Mouse (Mus musculus): Measurements from ENCODE around the gene Gm42906.

Gm42906 gene

DNA sequence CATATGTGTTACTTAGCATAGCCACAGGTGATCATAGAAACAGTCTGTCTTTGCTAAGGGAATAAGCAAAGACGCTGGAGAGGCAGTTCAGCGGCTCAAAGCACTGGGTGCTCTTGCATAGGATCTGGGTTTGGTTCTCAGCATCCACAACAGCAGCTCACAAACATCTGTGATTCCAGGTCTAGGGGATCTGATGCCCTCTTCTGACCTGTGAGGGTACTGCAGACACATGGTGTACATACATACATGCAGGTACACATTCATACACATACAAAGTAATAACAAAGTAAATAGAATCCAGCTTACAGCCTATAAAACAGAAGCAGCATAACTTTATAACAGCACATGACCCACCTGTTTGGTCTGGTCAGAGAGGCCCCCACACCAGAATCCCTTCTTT lies 366.0 kb downstream of the Gm42906 start:
- no peak for DNase-seq (ENCODE audit: low spot score)

GRCm38 (mm10) chr5:151060476-151060875 lies 367.5 kb downstream of the Gm42906 start:
- no peak for DNase-seq (ENCODE audit: low spot score)

- no peak for DNase-seq (ENCODE audit: low spot score)
These were observed 368.2 kb downstream of the Gm42906 start for GRCm38 (mm10) chr5:151059772-151060171.

GRCm38 (mm10) chr5:151059352-151059751 lies 368.6 kb downstream of the Gm42906 start:
- no peak for DNase-seq (ENCODE audit: low spot score)

DNA sequence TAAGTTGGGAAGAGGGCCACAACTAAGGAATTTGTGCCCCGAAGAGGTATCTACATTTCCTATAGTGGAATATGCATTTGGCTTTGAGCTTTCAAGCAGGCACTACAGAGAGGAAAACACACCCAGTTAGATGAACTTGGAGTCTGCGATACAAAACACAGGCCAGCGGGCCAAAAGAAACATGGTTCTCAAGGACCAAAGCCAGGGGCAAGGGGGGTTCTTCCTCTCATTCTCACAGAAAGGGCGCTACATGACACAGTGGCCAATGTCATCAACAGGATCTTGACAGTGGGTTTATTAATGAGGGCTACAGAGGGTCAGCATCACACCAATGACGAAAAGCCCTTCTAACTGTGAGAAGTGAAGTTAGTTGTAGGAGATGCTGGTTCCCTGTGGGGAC lies 370.2 kb downstream of the Gm42906 start:
- DNase-seq (ENCODE audit: low spot score): no peak

GRCm38 (mm10) chr5:151056920-151057294 lies 371.1 kb downstream of the Gm42906 start:
- no peak for DNase-seq (ENCODE audit: low spot score)

DNA sequence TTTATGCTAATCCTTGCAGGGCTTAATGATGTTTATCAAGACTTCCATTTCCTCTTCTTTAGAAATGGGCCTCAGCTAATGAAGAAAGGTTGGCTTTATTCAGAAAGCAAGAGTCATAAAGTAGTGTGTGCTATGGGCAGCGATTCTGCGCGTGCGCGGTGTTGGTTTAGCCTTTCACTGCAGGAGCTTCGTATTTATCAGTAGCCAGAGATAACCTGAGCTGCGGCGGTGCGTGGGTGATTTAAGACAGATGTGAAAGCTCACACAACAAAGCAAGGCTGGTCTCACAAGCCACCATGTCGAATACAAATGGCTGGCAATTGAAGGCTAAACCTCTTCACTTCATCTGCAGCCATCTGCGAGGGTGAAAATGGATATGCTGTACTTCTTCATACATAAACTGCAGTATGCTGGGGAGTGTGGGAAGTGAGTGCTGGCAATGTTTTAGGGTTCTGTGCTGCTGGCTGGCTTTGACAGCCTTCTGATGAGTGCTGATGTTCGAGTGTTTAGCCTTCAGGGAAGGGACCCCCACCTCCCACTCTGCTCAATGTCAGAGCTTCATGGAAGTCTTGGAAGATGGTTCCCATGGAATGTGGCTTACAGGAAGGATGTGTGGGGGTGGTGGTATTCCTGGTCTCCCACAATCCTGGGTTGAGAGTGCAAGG lies 371.6 kb downstream of the Gm42906 start:
- no peak for DNase-seq (ENCODE audit: low spot score)

GRCm38 (mm10) chr5:151055426-151056090 lies 372.4 kb downstream of the Gm42906 start:
- DNase-seq (ENCODE audit: low spot score): no peak

GRCm38 (mm10) chr5:151054743-151055114 lies 373.2 kb downstream of the Gm42906 start:
- no peak for DNase-seq (ENCODE audit: low spot score)

GRCm38 (mm10) chr5:151054100-151054742 lies 373.7 kb downstream of the Gm42906 start:
- peak; percentile 27 for DNase-seq (ENCODE audit: low spot score)

DNA sequence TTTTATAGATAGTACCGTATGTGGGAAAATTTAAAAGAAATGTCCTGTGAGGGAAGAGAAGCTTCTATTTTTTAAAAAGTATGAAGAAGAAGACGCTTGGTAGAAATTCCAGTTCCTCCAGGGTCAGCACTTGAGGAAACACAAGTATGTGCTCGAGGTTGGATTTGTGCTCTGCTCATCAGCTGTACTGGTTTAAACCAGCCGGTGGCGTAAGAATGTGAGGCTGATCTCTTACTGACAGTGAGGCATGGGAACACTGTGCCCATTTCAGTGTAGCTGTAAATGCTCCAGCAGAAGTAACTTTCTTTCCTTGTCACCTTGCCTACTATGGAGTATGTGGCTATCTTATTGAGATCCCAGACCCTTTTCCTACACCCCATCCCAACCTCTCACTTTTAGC lies 374.8 kb downstream of the Gm42906 start:
- DNase-seq (ENCODE audit: low spot score): no peak

DNA sequence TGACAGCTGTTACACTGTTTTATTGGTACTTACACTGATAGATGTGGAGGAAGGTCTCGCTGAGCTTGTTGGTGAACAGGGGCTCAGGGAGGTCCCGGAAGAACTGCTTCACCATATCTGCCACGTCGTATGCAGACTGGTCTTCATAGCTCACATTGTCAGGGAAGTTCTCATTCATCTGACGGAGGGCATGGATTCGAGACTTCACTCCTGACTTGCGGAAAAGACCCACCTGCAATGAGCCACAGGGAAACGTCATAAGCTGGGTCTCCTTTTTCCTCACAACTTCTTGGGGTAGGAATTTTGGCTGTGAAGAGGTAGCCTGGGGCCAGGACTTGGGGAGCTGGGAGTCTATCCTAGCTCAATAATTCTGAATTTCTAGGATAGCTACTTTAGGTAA lies 375.6 kb downstream of the Gm42906 start:
- DNase-seq (ENCODE audit: low spot score): no peak

GRCm38 (mm10) chr5:151047488-151047887 lies 380.5 kb downstream of the Gm42906 start:
- DNase-seq (ENCODE audit: low spot score): no peak

GRCm38 (mm10) chr5:151046917-151047316 lies 381.0 kb downstream of the Gm42906 start:
- DNase-seq (ENCODE audit: low spot score): no peak

GRCm38 (mm10) chr5:151046131-151046530 lies 381.8 kb downstream of the Gm42906 start:
- no peak for DNase-seq (ENCODE audit: low spot score)

DNA sequence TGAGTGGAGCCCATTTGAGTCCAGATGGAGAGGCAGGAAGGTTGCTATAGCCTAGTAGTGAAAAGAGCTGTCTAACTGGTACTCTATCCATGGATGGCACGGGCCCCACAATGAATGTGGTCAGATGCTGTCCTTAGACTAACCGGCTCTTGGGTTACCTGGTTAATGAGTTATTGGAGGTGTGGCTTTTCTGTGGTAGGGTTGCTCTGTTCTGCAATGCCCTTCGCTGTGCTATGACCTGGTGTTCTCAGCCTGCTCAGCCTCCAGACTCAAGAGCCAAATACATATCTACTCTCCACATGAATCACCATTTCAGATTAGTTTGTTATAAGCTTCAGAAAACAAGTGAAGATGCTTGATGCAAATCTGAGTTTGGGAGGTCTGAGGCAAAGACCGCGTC lies 385.1 kb downstream of the Gm42906 start:
- DNase-seq (ENCODE audit: low spot score): no peak

- no peak for DNase-seq (ENCODE audit: low spot score)
These were observed 390.1 kb downstream of the Gm42906 start for GRCm38 (mm10) chr5:151037871-151038270.

GRCm38 (mm10) chr5:151034715-151035512 lies 393.0 kb downstream of the Gm42906 start:
- DNase-seq (ENCODE audit: low spot score): no peak

DNA sequence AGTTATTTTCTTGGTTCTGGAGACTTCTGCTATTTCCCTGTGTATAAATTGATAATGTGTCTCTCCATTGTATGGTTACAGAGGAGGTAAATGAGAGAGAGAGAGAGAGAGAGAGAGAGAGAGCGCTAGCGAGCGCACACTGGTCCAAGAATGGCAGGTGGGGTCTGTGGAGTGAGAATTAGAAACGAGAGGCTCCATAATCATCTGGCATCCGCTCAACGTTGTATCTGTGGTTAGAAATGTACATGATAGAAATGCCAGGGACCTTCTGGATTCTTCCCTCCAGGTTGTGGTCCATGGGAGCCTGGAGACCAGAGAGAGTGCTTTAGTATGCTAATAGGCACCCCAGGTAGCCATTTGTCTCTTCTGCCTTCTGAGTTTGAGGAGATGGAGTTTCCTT lies 399.1 kb downstream of the Gm42906 start:
- no peak for DNase-seq (ENCODE audit: low spot score)

DNA sequence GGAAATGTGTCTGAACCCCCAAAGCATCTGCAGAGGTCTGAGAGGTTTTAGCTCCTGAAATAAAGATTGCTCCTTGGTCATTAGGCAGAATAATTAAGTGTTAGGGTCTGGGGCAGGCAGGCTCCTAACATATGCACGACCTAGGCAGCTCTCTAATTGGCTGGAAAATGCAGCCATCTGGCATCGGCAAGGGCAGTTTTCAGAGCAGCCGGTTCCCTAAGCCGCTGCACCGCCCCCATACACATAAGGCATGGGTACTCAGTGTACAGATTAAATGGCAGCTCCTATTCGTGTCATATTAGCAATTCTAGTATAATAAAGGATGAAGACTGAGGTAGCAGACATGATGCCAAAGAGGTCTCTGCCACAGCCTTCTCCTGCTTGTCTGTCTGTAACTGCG lies 400.8 kb downstream of the Gm42906 start:
- DNase-seq (ENCODE audit: low spot score): no peak

DNA sequence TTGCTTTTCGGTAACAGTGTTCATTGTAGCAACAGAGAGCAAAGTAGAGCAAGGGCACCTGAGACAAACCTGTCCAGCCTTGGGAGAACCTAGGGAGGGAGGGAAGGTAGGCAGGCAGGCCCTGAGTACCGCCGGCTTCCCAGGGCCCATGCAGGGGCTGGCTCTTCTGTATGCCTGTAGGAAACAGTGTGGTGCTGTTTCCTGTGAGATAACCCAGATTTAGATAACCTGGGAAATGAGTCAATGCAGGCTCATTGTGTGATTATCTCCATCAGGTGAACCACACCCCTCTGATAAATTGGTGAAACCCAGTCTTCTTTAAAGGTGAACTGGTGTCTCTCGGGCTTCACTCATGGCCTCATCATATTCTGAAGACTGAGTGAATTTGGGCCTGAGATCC lies 401.9 kb downstream of the Gm42906 start:
- no peak for DNase-seq (ENCODE audit: low spot score)

GRCm38 (mm10) chr5:151024483-151024882 lies 403.5 kb downstream of the Gm42906 start:
- no peak for DNase-seq (ENCODE audit: low spot score)

- DNase-seq (ENCODE audit: low spot score): no peak
These were observed 404.5 kb downstream of the Gm42906 start for GRCm38 (mm10) chr5:151023461-151023860.
